In genomic region chr1:156633095-156633494, GRCm38 (mm10) we compare ENCODE assay signal across 8 mouse cellular contexts. TPM values are rescaled to one million over a fixed set of nuclear protein-coding genes. Genes with fewer than 3 reads are reported as not detected.
A peak's percentile ranks its signal among the peaks of the same experiment; 100 is the strongest.
DNase-seq lines count a peak whose midpoint lies in the region; ATAC-seq lines count a peak whose summit lies in the region.

No protein-coding gene starts in this region.

- no peaks in the 10 kb centered on the region for H3K4me1 ChIP-seq in midbrain, embryonic 11.5 days (ENCODE audit: control insufficient read depth, insufficient read depth, low read length)
- no peaks in the 10 kb centered on the region for H3K4me1 ChIP-seq in midbrain, embryonic 10.5 days
- no peaks in the 10 kb centered on the region for H3K4me1 ChIP-seq in forebrain, embryonic 16.5 days (replicated peaks; ENCODE audit: control insufficient read depth, insufficient read depth, low read length)

- intact Hi-C loops in gastrocnemius, postnatal 14 days (cut with DNase I; ENCODE audit: low total_unique reads): loop anchor here (5.0 kb wide), 1 partner anchor 91 kb away; no protein-coding TSS in a partner anchor

- H3K4me3 ChIP-seq in midbrain, embryonic 11.5 days (ENCODE audit: low read depth, low read length): no peak overlapping the region
- no peak overlapping the region for H3K4me3 ChIP-seq in midbrain, embryonic 10.5 days
- no peak overlapping the region for H3K4me3 ChIP-seq in forebrain, embryonic 16.5 days (replicated peaks; ENCODE audit: low read length)

- DNase-seq in cerebellum, postnatal 4 days (ENCODE audit: low spot score in 2 of 2): no peak
- peak; percentile 90 for DNase-seq in midbrain, embryonic 11.5 days (ENCODE audit: low spot score, missing footprints)
- no peak for DNase-seq in midbrain, embryonic 10.5 days (ENCODE audit: low spot score)
- DNase-seq in kidney, postnatal 25 days: peak; percentile 42 to 51
- DNase-seq in retina, postnatal 1 day: peak; percentile 66
- no peak for DNase-seq in gastrocnemius, postnatal 14 days

- no peak overlapping the region for H3K27ac ChIP-seq in midbrain, embryonic 11.5 days (ENCODE audit: low read depth, low read length)
- no peak overlapping the region for H3K27ac ChIP-seq in midbrain, embryonic 10.5 days (replicated peaks)
- H3K27ac ChIP-seq in forebrain, embryonic 16.5 days (ENCODE audit: low read length): no peak overlapping the region

- H3K27me3 ChIP-seq in midbrain, embryonic 11.5 days (ENCODE audit: control insufficient read depth, insufficient read depth, low read length): no peaks in the 10 kb centered on the region
- H3K27me3 ChIP-seq in midbrain, embryonic 10.5 days (ENCODE audit: low read depth, poor library complexity, severe bottlenecking): no peaks in the 10 kb centered on the region
- no peaks in the 10 kb centered on the region for H3K27me3 ChIP-seq in forebrain, embryonic 16.5 days (replicated peaks; ENCODE audit: control insufficient read depth, insufficient read depth, low read length)

- H3K4me2 ChIP-seq in midbrain, embryonic 11.5 days: no peak overlapping the region
- no peak overlapping the region for H3K4me2 ChIP-seq in forebrain, embryonic 16.5 days (ENCODE audit: low read length)

- H3K9me3 ChIP-seq in midbrain, embryonic 11.5 days (ENCODE audit: control insufficient read depth, low read length): no peaks in the 10 kb centered on the region
- no peaks in the 10 kb centered on the region for H3K9me3 ChIP-seq in midbrain, embryonic 10.5 days (replicated peaks)
- H3K9me3 ChIP-seq in forebrain, embryonic 16.5 days (ENCODE audit: control insufficient read depth, low read length): no peaks in the 10 kb centered on the region

- H3K9ac ChIP-seq in midbrain, embryonic 11.5 days (ENCODE audit: low read length): no peak overlapping the region
- H3K9ac ChIP-seq in forebrain, embryonic 16.5 days (replicated peaks; ENCODE audit: low read depth, low read length): no peak overlapping the region

- peaks cover 17% of the 10 kb centered on the region; the same call in 1 of the 2 replicates for H3K36me3 ChIP-seq in midbrain, embryonic 11.5 days (ENCODE audit: control insufficient read depth, insufficient read depth, low read length)
- H3K36me3 ChIP-seq in midbrain, embryonic 10.5 days: peaks cover 89% of the 10 kb centered on the region
- H3K36me3 ChIP-seq in forebrain, embryonic 16.5 days (ENCODE audit: control insufficient read depth, insufficient read depth): peaks cover 26% of the 10 kb centered on the region

- ATAC-seq in cerebellum, adult (ENCODE audit: insufficient number of reproducible peaks, low FRiP score, low TSS enrichment): peak; percentile 76
- peak; percentile 50; the same call in 1 of the 2 replicates for ATAC-seq in midbrain, embryonic 11.5 days (ENCODE audit: low FRiP score)
- ATAC-seq in forebrain, embryonic 16.5 days: peak; percentile 44

- 80% methylated on average over 10 of the region's 10 CpGs for WGBS in midbrain, embryonic 11.5 days
- WGBS in midbrain, embryonic 10.5 days: 81% methylated on average over 10 of the region's 10 CpGs
- WGBS in forebrain, embryonic 16.5 days: 75% methylated on average over 10 of the region's 10 CpGs

RNA-seq across cellular contexts. Expression of gene Tor3a, which starts 41.1 kb away (rescaled TPM):
- polyA plus RNA-seq in midbrain, embryonic 11.5 days (2014; fragmentation: Nextera tagmentation; extraction: Ambion mirVana): 3.9 and 4.2 TPM in 2 replicates
- 6.1 and 6.9 TPM in 2 replicates for polyA plus RNA-seq in midbrain, embryonic 10.5 days (2016; fragmentation: Nextera tagmentation; extraction: Ambion mirVana)
- polyA plus RNA-seq in forebrain, embryonic 16.5 days (2015; fragmentation: Nextera tagmentation; extraction: Ambion mirVana): 4.4 TPM in 2 replicates
- total RNA-seq in gastrocnemius, postnatal 14 days (2021): 1 to 10 TPM; 5.3 to 7.4 TPM

Comparison
In these comparisons a context has a peak if more than half of its experiments do, and no peak if none do; other contexts are left out.
1. DNase-seq: peak in midbrain, embryonic 11.5 days (single experiment), kidney, postnatal 25 days (2 of 2) and retina, postnatal 1 day (single experiment); none in cerebellum, postnatal 4 days (0 of 2), midbrain, embryonic 10.5 days (single experiment) and gastrocnemius, postnatal 14 days (single experiment).
2. Peak in every context shown above with its lines, with median percentiles within 50 percentile points of each other: ATAC-seq.